Comparison of ENCODE assay signal across 12 mouse cellular contexts in genomic region chr11:48808737-48809433, GRCm38 (mm10). TPM values are rescaled to one million over a fixed set of nuclear protein-coding genes. Genes with fewer than 3 reads are reported as not detected.
DNase-seq lines count a peak whose midpoint lies in the region; ATAC-seq and TF ChIP-seq lines count a peak whose summit lies in the region.
"Had no signal": no experiment of that assay in that cellular context is flagged by ENCODE, and none has a peak within 500 bp of the region (broad histone marks: within the 10 kb centered on the region; RNA-seq: fewer than 3 reads in every experiment).

No protein-coding gene starts in this region.

- intact Hi-C loops in gastrocnemius, adult 2 months (cut with DNase I): no loop called here

- H3K27me3 ChIP-seq in lung, postnatal 0 days (replicated peaks; ENCODE audit: insufficient read depth, low read length): no peaks in the 10 kb centered on the region
- no peaks in the 10 kb centered on the region for H3K27me3 ChIP-seq in forebrain, embryonic 14.5 days (replicated peaks; ENCODE audit: control insufficient read depth, insufficient read depth, low read length)
- H3K27me3 ChIP-seq in midbrain, embryonic 13.5 days: no peaks in the 10 kb centered on the region
- H3K27me3 ChIP-seq: heart, embryonic 15.5 days had no signal

- H3K9ac ChIP-seq in lung, postnatal 0 days (replicated peaks; ENCODE audit: low read depth): no peak overlapping the region
- H3K9ac ChIP-seq in forebrain, embryonic 14.5 days (ENCODE audit: low read length): no peak overlapping the region
- no peak overlapping the region for H3K9ac ChIP-seq in midbrain, embryonic 13.5 days (replicated peaks)
- H3K9ac ChIP-seq: heart, embryonic 15.5 days had no signal

- H3K4me2 ChIP-seq in lung, postnatal 0 days (replicated peaks; ENCODE audit: low read depth, low read length): no peak overlapping the region
- H3K4me2 ChIP-seq in forebrain, embryonic 14.5 days (ENCODE audit: low read length): no peak overlapping the region
- no peak overlapping the region for H3K4me2 ChIP-seq in midbrain, embryonic 13.5 days (replicated peaks)
- H3K4me2 ChIP-seq: heart, embryonic 15.5 days had no signal

- 60% methylated on average over 16 of the region's 16 CpGs for WGBS in lung, postnatal 0 days
- WGBS in forebrain, embryonic 14.5 days: 66% methylated on average over 16 of the region's 16 CpGs
- WGBS in midbrain, embryonic 13.5 days: 67% methylated on average over 16 of the region's 16 CpGs

- peak overlapping the region; percentile 31; the same call in 1 of the 2 replicates for H3K27ac ChIP-seq in gastrocnemius, adult 2 months
- H3K27ac ChIP-seq in lung, postnatal 0 days (ENCODE audit: low read length): no peak overlapping the region
- no peak overlapping the region for H3K27ac ChIP-seq in forebrain, embryonic 14.5 days (ENCODE audit: low read depth, low read length)
- 0 out of 2 replicates have a peak overlapping the region, but pooled peaks have one; percentile 21 for H3K27ac ChIP-seq in midbrain, embryonic 13.5 days
- H3K27ac ChIP-seq: heart, embryonic 15.5 days had no signal

- no peak overlapping the region for H3K4me3 ChIP-seq in gastrocnemius, adult 2 months
- H3K4me3 ChIP-seq in lung, postnatal 0 days (ENCODE audit: low read depth, low read length): no peak overlapping the region
- H3K4me3 ChIP-seq in forebrain, embryonic 14.5 days (ENCODE audit: low read depth, low read length): no peak overlapping the region
- no peak overlapping the region for H3K4me3 ChIP-seq in midbrain, embryonic 13.5 days (replicated peaks)
- H3K4me3 ChIP-seq: heart, embryonic 15.5 days had no signal

- no peaks in the 10 kb centered on the region for H3K9me3 ChIP-seq in lung, postnatal 0 days (ENCODE audit: low read length)
- H3K9me3 ChIP-seq in forebrain, embryonic 14.5 days (replicated peaks; ENCODE audit: control insufficient read depth, low read length): no peaks in the 10 kb centered on the region
- no peaks in the 10 kb centered on the region for H3K9me3 ChIP-seq in midbrain, embryonic 13.5 days
- H3K9me3 ChIP-seq: heart, embryonic 15.5 days had no signal

- peaks cover 43% of the 10 kb centered on the region for H3K36me3 ChIP-seq in lung, postnatal 0 days (ENCODE audit: insufficient read depth, low read length)
- peaks cover 87% of the 10 kb centered on the region for H3K36me3 ChIP-seq in forebrain, embryonic 14.5 days (ENCODE audit: control insufficient read depth, insufficient read depth, low read length)
- H3K36me3 ChIP-seq in midbrain, embryonic 13.5 days: peaks cover 94% of the 10 kb centered on the region

- DNase-seq in gastrocnemius, adult 2 months: peak; percentile 58
- DNase-seq in gastrocnemius, adult 18-20 months (ENCODE audit: low spot score): no peak
- DNase-seq in lung, postnatal 0 days (ENCODE audit: low spot score): no peak
- DNase-seq in lung, postnatal 25 days (ENCODE audit: low spot score): no peak
- DNase-seq in forebrain, embryonic 14.5 days (ENCODE audit: low spot score): no peak
- no peak for DNase-seq in T-cell, adult 2 months (ENCODE audit: low spot score)
- no peak for DNase-seq in frontal cortex, postnatal 14 days (ENCODE audit: low spot score in 2 of 2)
- DNase-seq: adrenal gland, adult 8-10 months; embryo, embryonic 11 days; right cerebral cortex, adult 18-20 months had no signal

- TF ChIP-seq CTCF in gastrocnemius, adult 2 months (IDR thresholded peaks at IDR 0.05): no peak
- TF ChIP-seq CTCF in lung, postnatal 0 days (IDR thresholded peaks at IDR 0.05): no peak

- no peaks in the 10 kb centered on the region for H3K4me1 ChIP-seq in lung, postnatal 0 days (ENCODE audit: insufficient read depth, low read depth, low read length)
- H3K4me1 ChIP-seq in forebrain, embryonic 14.5 days (ENCODE audit: control insufficient read depth, insufficient read depth, low read length): no peaks in the 10 kb centered on the region
- peaks cover 5% of the 10 kb centered on the region for H3K4me1 ChIP-seq in midbrain, embryonic 13.5 days (replicated peaks)
- H3K4me1 ChIP-seq: heart, embryonic 15.5 days had no signal

- 0 out of 2 replicates have a peak, but pooled peaks have one; percentile 12 for ATAC-seq in lung, postnatal 0 days
- peak; percentile 22; the same call in 1 of the 2 replicates for ATAC-seq in forebrain, embryonic 14.5 days
- ATAC-seq in midbrain, embryonic 13.5 days: no peak

- no peak for TF ChIP-seq EP300 in lung, postnatal 0 days (IDR thresholded peaks at IDR 0.05)

RNA-seq across cellular contexts. Expression of gene Trim41, which starts 8.3 kb away (rescaled TPM):
- 10 to 100 TPM; 19.9 to 23.6 TPM for total RNA-seq in gastrocnemius, adult 2 months (2021)
- 10 to 100 TPM; 15.7 to 22.6 TPM for total RNA-seq in gastrocnemius, adult 18-20 months (2021)
- 4.3 and 5.1 TPM in 2 replicates for polyA plus RNA-seq in lung, postnatal 0 days (2015; fragmentation: Nextera tagmentation; extraction: Ambion mirVana)
- polyA plus RNA-seq in forebrain, embryonic 14.5 days (2014; fragmentation: Nextera tagmentation; extraction: Ambion mirVana): 3.2 and 4.0 TPM in 2 replicates
- 6.9 and 7.0 TPM in 2 replicates for polyA plus RNA-seq in midbrain, embryonic 13.5 days (2015; fragmentation: Nextera tagmentation; extraction: Ambion mirVana)

RNA-seq across cellular contexts. Expression of gene Rack1, which starts 8.8 kb away (rescaled TPM):
- total RNA-seq in gastrocnemius, adult 2 months (2021): 100 to 1,000 TPM; 383 to 424 TPM
- 100 to 1,000 TPM; 383 to 411 TPM for total RNA-seq in gastrocnemius, adult 18-20 months (2021)
- 404 and 434 TPM in 2 replicates for polyA plus RNA-seq in lung, postnatal 0 days (2015; fragmentation: Nextera tagmentation; extraction: Ambion mirVana)
- 553 and 718 TPM in 2 replicates for polyA plus RNA-seq in forebrain, embryonic 14.5 days (2014; fragmentation: Nextera tagmentation; extraction: Ambion mirVana)
- polyA plus RNA-seq in midbrain, embryonic 13.5 days (2015; fragmentation: Nextera tagmentation; extraction: Ambion mirVana): 472 and 473 TPM in 2 replicates

RNA-seq across cellular contexts. Expression of gene Trim7, which starts 17.1 kb away (rescaled TPM):
- total RNA-seq in gastrocnemius, adult 2 months (2021): 10 to 100 TPM; 25.9 to 51.8 TPM
- total RNA-seq in gastrocnemius, adult 18-20 months (2021): 10 to 100 TPM; 34.7 to 41.9 TPM
- 1.2 and 1.6 TPM in 2 replicates for polyA plus RNA-seq in lung, postnatal 0 days (2015; fragmentation: Nextera tagmentation; extraction: Ambion mirVana)
- 0.61 and 1.3 TPM in 2 replicates for polyA plus RNA-seq in forebrain, embryonic 14.5 days (2014; fragmentation: Nextera tagmentation; extraction: Ambion mirVana)
- 0.89 and 1.0 TPM in 2 replicates for polyA plus RNA-seq in midbrain, embryonic 13.5 days (2015; fragmentation: Nextera tagmentation; extraction: Ambion mirVana)

RNA-seq across cellular contexts. Expression of gene Gm12184, which starts 17.6 kb away (rescaled TPM):
- 1 to 10 TPM; 1.5 to 2.2 TPM for total RNA-seq in gastrocnemius, adult 2 months (2021)
- total RNA-seq in gastrocnemius, adult 18-20 months (2021): 1 to 10 TPM; 1.8 to 2.5 TPM
- polyA plus RNA-seq in lung, postnatal 0 days (2015; fragmentation: Nextera tagmentation; extraction: Ambion mirVana): 4.4 and 5.5 TPM in 2 replicates
- 3.5 and 3.6 TPM in 2 replicates for polyA plus RNA-seq in forebrain, embryonic 14.5 days (2014; fragmentation: Nextera tagmentation; extraction: Ambion mirVana)
- polyA plus RNA-seq in midbrain, embryonic 13.5 days (2015; fragmentation: Nextera tagmentation; extraction: Ambion mirVana): 3.4 and 3.6 TPM in 2 replicates

Comparison
In these comparisons a context has a peak if more than half of its experiments do, and no peak if none do; other contexts are left out.
1. H3K27ac ChIP-seq: peak in gastrocnemius, adult 2 months (single experiment) and midbrain, embryonic 13.5 days (single experiment); none in lung, postnatal 0 days (single experiment) and forebrain, embryonic 14.5 days (single experiment).